Mouse (Mus musculus): Measurements from ENCODE around the gene Micall1.

DNA sequence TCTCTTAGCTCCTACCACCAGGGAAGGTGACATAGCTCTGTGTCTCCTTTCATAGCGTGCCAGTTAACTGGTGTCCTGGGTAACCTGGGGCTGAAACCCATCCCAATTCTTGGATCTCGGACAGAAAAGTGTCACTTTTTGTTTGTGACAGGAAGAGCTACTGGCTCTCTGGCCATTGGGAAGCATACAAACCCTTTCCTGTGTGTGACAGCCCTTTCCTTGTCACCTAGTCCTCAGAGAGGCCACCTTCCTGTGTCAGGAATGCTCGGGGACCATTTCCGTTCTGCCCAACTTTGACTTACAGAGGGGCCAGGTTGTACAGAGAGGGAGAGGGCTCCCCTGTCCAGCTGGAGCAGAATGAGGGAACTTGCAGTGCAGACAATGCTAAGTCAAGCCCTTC, 9.2 kb upstream of the Micall1 start:
- TF ChIP-seq CTCF (IDR thresholded peaks at IDR 0.05; ENCODE audit: low read depth): no peak
- no peak for TF ChIP-seq EP300 (IDR thresholded peaks at IDR 0.05; ENCODE audit: low read depth)
